Mouse (Mus musculus) left cerebral cortex, adult 11 months (tissue): ENCODE data around the gene Gins2.

Source experiments
- DNase-seq: peaks from one replicate; pipeline ENCODE4 v3.0.0; 2022; ENCODE audit warnings: low spot score

The Gins2 gene

DNA sequence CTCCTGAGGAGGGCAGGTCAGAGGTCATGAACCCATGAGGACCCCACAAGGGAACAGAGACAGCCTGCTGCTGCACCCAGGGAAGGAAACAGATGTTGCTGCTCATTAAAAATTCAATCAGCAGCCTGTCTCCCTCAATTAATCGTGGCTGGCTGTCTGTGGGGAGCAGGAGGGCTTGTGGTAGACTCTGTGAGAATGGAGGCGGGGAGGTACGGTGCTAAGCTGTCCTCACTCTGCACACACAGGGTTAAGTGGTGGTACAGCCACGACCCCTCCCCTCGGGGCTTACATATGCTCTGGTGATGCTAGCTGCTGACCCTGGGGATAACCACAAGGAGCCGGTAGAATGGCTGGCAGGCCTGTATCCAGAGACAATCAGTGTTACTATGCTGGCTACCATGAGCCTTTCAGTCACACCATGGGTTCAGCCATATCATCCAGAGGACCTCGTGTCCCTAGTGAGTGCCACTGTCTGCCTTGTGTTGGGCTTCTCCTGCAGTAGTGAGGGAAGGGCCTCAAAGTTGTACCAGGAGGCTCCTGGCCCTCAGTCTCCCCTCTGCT, 23.9 kb downstream of the Gins2 start:
- DNase-seq = no peak

DNA sequence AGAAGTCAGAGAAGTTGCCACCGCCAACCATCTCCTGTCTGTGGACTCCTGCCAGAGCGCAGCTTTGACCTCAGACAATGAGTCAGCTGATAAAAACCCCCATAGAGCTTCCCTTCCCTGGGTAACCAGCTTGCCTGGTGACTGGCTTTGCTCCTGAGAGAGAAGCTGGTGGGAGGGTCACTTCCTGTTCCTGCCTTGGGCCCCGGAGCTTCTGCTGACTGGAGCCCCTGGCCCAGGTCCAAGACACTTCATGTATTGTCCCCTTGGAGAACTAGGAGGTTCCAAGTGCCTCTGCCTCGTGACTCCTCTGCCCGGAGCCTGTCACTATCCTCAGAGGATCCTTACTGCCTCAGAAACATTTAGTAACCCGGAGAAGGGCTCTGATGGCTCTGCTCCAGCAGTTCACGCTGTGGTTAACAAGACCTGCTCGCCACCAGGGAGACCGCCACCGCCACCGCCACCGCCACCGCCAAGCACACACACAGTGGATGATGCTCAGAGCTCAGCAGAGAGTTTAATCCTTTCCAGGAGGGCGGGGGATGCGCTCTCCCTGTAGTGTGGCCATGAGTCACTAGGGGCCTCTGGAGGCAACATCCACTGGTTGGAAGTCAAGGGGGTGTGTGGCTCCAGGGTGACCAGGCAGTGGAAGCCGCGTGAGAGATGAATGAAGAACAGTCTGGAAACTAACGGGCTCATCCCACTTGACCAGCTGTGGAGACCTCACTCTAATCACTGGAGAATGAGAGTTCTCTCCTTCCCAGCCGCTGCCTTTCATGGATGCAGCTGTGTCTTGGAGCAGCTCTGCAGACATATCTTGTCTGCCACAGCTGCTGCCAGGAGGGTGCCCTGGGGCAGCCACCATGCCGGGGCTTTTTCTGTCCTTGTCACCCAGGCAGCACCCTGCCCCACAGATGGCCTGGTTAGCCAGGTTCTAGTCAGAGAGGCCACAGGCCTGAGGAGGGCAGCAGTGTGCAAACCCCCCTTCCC, 25.0 kb downstream of the Gins2 start:
- no peak for DNase-seq

DNA sequence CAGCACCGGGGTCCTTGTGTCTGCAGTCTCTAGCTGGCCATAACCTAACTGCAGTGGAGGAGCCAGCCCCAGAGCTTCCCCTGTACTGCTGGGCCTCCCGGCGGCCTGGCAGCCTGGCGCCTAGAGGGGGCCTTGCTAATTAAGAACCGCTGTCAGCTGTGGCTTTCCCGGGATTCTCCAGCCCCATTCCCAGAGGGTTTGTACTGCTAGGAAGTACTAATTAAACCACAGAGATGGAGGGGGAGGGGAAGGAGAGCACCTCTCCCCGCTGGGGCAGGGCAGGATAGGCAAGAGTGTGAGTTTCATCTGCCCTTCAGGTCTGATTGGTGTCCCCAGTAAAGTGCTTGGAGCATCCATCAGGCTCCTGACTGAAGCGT, 25.8 kb downstream of the Gins2 start:
- DNase-seq = no peak

DNA sequence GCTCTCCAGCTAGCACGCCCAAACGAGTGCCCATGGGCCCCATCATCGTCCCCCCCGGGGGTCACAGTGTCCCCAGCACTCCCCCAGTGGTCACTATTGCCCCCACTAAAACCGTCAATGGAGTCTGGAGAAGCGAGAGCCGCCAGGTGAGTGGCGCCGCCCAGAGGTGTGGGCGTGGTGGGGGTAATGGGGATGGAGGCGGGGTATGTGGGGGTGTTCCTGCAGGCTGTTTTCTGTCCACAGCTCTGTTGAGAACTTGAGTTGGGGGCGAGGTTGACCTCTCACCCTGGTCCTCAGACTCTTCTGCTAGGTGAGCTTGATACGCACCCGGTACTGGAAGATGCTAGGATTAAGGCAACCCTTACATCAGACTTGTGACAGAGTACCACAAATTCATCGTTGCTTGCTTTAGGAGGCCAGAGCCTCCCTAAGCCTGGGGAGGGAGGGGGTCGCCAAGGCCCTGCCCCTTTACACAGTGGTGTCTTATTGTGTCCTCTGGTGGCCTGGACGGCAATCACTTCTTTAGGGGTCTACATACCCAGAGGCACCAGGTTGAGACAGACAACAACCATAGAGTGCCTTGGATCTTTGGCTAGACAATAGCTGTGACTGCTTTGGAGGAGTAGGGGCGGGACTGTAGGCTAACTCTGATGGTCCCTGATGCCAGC, 26.3 kb downstream of the Gins2 start:
- DNase-seq = no peak

DNA sequence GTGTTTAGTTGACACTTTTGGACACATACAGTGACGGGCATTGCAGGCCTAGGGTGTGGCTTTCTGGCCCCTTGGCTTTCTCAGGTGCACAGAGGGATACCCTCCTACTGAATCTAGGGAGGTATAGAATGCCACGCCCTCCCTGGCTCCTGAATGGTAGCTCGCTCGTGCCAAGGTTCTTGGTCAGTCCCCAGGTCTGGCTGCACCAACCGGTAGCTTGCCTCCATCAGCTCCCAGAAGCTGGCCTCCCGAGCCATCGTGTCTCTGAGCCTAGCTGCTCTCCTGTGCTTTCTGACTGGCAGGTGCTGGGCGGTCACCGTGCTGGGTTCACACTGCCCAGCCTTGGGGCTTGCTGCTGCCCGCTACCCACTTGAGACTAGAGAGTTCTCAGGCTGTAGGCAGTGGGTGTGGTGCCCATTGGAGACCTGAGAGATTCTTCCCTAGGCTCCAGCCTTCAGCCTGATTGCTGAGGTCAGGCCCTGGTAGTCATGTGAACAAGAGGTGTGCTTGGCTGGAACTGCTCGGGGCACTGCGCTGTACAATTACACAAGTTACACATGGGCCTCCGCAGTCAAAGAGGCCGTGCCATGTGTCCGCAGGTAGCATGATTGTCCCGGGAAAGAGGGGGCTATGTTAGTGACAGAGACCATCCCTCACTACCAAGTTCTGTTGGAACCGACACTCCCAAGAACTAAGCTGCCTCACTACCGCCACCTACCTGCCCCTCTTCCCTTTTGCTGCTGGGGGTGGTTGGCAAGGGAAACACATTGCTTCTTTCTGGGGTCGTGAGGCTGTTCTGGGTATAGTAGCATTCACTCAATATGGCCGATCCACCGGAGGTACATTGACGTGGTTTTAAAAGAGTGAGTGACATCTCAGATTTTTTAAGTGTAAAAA, 27.3 kb downstream of the Gins2 start:
- DNase-seq = no peak

DNA sequence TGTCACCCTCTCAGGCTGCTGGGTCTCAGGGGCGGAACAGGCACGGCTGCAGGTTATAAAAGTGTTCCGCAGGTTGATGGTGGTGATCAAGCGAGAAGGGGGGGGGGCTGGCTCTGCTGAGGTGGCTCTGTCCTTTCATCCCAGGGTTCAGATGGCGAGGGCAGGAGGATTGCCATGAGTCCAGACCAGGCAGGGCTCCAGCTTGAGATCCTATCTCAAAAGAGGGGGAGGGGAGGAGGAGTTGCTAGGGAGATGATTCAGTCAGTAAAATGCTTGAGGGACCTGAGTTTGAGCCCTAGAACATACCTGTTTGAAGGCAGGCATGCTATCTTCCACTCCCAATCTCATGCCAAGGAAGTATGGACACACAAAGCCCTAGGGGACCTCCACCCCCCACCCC, 28.6 kb downstream of the Gins2 start:
- DNase-seq = no peak

DNA sequence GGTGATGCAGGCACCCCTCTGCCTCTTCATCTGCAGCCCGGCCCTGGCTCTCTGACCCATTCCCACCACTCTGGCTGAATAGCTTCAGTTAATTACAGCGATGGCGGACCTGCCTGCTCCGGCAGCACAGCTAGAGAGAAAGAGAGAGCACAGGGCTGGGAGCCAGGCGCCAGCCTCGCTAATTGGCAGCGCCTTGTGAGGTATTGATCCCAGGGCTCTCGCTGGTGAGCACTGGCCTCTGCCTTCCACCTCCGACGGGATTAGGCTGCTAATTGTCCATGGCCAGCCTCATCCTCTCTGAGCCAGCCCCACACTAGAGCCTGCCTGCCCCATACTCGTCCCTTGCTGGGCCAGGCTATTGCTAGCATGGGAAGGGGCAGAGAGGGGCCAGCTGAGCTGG, 29.4 kb downstream of the Gins2 start:
- DNase-seq = no peak

DNA sequence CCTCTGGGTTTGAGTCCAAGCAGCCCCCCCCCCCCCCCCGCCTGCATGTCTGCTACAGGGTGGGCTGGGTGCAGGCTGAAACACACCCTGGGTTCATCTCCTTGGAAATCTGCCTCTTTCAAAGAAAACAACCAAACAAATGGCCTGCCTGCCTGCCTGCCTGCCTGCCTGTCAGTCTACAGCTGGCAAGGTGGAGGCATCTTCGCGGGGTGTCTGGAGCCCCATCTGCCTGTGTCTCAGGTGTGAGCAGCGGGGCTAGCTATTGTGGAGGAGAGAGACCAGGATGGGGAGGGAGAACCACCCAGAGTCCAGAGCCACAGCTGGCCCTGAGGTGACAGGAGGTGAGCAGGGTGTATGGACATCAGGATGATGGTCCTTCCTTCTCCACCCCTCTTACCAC, 30.9 kb downstream of the Gins2 start:
- DNase-seq = no peak

DNA sequence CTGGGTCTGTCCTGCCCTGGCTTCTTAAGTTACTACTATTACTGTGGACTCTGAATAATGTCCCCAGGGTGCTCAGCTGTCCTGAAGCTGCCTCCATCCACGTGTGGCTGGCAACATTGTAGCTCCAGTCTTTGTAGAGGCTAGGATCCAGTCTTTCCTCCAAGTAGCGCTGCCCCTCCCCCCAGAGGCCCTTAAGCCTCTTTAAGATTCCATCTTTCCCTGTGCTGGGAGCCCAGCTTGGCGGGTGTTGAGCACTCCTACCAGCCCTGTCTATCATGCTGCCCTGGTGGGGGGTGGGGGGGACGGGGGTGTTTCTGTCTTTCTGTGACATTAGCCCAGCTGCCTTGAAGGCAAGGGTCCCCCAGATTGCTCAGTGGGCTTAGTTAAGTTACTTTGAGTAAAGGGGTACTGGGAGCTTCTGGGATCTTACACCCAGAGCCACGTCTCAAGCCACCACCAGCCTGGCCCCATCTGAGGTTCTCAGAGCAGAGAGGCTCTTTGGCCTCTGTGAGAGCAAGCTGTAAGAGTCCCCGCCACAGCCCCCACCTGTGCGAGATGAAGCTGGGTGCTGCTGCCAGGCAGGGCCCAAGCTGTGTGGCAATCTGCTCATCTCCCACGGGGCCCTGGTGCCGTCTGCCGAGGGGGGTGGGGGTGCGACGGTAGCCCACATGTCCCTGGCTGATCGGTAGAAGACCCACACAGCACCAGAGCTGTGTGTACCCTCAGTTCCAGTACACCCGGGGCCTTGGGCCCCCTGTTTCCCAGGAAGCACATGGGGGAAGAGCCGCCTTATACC, 31.7 kb downstream of the Gins2 start:
- DNase-seq = no peak

DNA sequence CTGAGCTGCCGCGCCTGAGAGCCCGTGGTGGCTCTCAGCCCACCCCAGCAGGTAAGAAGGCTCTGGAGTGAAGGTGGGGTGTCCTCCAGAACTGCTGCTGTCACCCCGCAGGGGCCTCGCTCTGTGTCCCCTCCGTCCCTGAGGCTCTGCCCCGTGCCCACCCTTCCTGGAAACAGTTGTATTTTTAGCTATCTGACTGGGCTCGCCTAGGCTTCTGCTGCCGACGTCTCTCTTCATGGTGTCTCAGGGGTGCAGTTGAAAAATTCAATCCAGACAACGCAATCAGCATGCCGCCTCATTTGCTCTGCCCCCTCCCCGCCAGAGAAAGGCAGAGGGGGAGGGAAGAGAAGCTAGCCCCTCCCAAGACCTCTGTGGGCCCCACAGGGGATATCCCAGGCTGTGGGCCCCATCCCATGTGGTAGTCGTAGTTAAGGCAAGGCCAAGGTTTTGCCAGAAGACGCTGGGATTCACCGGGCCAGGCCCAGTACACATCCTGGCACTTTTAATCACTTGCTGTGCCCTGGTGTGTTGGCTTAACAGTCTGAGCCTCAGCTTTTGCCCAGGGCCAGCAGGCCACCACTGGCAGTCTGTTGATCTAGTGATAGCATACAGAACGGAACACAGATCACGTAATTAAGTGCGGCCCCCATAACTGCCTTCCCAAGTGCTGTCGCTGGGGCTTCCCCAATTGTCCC, 32.8 kb downstream of the Gins2 start:
- no peak for DNase-seq

DNA sequence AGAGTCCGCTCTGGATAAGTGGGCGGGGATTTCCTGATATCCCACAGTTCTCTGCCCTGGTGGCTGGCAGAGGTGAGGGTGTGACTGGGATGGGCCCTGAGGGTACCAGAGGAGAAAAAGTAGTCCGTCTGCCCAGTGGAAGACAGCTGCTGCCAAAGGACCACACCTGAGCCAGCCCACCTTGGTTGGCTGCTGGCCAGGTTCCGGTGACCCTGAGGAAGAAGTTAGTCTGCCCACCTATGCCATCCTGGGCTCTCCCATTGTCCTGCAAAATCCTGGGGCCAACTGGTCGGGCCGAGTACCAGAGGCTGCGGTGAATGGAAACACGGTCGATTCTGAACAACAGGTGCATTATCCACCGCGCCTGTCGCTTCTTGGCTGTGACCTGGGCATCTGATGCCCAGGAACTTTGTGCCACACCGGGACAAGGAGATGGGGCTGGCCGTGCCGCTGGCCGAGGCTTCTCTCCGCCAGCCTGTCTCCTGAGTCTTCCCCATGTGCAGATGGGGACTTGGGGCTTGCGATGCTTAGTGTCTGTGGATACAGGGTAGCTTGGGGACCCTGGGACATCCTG, 34.6 kb downstream of the Gins2 start:
- DNase-seq = no peak

DNA sequence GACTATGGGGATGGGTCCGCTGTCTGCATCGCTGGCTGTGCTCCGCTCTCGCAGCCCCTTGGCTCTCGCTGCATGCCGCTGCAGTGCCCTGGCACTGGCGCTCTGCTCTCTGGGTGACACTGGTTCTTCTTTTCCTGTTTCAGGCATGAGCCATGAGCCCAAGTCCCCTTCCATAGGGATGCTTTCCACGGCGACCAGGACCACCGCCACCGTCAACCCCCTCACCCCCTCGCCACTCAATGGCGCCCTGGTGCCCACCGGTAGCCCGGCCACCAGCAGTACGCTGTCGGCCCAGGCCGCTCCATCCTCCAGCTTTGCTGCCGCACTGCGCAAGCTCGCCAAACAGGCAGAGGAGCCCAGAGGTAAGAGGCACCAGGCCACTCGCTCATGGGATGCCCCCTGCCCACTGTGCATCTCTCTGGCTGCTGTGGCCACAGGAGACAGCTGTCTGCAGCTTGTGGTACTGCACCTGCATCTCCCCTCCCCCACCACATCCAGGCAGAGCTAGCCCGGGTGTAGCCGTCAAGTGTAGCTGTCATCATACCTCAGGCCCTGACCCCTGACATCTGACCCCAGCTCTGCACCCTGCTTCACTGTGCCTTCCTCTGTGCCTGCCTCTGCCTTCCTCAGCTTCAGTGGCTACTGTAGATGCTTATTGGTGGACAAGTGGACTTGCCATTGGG, 35.5 kb downstream of the Gins2 start:
- no peak for DNase-seq

DNA sequence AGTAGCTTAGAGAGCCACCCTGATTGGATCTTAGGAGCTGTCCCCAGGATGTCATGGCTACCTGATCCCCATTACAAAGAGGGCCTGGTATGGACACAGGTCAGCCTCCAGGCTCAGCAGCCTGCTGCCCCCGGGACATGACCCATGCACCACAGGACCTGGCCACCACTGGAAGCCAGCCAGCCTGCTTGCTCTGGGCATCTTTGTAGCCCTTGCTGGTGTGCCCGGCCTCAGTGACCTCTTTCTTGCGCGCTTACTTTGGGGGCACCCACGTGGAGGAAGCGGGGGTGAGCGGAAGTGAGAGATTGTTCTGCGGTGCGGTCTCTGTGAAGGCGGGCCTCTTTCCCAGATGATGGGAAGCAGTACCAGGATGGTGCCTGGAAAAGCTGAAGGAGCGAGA, 36.6 kb downstream of the Gins2 start:
- DNase-seq = no peak

DNA sequence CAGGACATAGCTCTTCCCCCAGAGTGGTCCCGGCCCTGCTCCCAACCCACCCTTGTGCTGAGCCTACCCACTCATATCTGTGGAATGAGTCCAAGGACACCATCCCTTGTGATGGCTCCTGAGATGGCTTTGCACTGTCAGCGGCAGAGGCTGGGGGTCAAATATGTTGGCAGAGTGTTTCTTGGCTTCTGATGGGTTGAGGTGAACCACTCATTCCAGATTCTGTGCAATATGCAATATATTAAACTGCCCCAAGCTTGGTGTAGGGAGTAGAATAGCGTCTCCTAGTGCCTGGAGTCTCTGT, 37.5 kb downstream of the Gins2 start:
- no peak for DNase-seq

DNA sequence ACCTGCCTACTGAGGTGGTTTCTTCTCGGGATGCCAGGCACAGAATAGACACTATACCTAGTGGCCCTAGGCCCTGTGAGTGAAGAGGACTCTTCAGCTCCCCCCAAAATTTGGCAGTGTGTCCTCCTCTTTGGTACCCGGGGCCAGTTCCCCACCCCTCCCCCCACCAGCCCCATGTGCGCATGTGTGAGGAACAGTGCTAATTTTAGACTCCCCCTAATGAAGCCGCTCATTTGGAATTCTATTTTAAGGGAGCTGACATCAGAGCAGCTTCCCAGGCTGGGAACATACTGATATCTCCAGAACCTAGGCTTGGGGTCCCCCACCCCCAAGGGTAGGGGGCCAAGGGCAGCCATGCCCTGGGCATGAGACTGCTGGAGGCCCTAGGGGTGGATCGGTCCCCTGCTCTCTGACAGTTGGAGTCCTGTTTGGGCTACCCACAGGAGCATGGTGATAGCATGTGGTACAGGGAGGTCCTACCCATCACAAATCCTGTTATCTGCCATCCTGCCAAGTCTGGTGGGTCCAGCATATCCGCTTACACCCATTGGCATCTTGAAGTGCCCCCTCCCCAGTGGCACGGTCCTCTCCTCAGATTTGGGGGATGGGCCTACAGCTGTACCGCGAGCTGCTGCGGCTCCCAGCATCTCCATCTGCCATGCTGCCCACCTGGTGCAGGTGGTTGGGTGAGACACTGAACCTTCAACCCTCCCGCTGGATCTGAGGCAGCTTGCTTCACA, 38.0 kb downstream of the Gins2 start:
- no peak for DNase-seq

DNA sequence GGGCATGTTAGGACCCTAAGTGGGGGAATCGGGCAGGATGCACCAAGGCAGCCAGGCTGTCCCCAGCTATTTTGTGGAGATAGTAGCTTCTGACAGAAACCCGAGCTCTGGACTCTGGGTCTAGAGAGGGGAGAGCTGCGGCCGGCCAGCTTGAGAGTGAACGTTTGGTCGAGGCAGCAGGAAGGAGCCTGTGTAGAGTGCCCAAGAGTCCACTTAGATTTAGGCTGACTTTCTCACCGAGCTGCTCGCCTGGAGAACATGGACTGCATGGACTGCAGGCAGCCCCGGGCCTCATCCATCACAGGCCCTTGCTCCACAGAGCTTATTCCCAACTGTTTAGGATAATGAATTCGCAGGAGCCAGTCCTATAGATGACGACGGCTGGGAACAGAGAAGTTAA, 38.7 kb downstream of the Gins2 start:
- no peak for DNase-seq

DNA sequence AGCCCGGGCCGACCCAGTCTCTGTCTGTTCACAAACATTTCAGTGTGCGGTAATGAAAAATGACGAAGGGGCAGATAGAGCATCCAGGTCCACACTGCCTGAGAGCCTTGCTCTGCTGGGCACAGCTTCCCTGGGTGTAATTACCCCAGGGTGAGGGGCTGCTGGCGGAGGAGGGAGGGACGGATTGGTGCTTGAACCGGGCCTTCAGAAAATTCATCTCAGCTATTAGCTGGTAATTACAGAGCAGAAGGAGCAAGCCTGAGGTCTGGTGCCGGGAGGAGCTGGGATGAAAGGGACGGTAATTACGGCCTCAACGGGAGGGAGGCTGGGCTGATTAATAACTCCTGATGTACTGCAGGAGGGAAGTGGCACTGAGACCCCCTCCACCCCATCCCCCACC, 39.2 kb downstream of the Gins2 start:
- DNase-seq = no peak

DNA sequence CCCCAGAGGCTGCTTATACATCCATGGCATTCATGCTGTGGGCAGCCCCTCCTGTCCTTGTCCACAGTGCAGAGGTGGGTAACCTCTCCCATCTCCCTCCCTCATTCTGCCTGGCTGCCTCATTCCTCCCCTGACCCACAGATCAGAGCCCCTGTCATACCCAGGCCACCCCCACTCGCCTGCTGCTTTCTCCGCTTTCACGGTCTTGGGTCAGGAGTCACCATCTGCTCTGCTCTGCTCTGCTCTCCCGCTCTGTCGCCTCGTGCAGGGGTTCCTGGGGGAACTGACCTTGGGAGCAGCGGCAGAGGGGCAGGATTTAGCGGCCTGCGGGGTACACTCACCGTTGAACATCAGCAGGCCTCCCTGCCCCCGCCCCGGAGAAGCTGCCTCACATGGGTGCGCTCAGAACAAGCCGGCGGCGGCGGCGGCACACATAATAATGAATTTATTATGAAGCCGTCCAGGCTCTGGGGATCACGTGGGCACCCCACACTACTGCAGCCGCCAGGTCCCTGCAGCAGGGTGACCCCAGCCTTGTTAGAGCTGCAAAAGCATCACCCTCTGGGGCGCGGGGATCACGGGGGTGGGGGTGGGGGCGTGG, 39.7 kb downstream of the Gins2 start:
- DNase-seq = no peak

DNA sequence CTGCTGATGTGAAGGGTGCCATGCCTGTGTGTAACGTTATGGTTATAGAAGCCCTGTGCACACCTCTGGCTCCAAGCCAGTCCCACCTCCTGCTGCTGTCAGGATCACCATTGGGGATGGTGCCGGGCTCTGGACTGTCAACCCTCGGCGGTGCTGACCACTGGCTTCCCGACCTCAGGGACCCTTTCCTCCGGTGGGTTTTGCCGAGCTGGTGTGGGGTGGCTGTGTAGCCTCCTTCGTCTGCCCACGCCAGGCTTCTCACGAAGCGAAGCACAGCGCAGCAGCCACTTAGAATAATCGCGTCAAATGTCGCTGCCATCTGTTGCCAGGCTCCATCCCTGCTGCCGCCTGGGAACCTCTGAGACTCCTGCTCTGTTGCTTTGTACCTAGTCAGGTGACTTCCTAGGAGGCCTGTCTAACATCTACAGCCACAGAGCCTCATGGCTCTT, 40.8 kb downstream of the Gins2 start:
- no peak for DNase-seq
